Mouse (Mus musculus) MEL-GATA-1-ER (cell line): ENCODE measurements at regions not wholly inside any gene's neighbourhood (a gene's known extent, or its start where the extent isn't known, plus 50 kb on each side); places are given as distances from the start of the nearest gene placed in this dataset.

ENCODE experiments used
- DNase-seq: peaks from one replicate; pipeline ENCODE4 v3.0.0-alpha.2; 2012; ENCODE audit warnings: low read depth; ENCODE audit errors: extremely low read depth

DNA sequence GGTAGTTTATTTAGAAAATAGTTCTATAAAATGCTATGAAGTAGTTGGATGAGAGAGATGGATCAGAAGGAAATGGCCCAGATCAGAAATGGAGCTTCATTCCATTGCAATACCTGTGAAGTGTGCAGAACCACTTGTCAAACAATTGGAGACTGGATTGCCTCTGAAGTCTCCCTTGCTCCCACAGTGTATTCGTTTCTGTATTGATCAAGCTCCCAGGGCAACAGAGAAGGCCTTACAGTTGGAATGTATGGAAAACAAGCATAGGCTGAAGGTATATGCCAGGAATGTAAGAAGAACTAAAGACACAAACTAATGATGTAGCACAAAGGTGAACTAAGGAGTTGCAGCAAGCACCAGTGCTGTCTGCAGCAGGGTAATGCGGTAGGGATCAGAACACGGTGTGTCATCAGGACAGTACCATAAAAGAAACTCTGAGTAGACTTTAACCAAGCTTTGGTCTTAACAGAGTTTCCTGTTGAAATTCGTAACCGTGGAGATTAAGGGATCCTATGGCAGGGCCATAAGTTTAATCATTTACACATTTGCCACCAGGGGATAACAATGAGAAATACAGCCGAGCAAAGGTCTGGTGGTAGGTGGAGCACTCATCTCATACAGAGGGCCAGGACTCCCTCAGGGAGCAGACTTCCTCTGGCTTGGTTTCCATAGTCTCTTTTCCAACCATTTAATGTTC is 732.9 kb upstream of the 2610301B20Rik start:
- DNase-seq: no peak

GRCm38 (mm10) chr4:10149911-10150310 is 724.4 kb upstream of the 2610301B20Rik start:
- DNase-seq: no peak

DNA sequence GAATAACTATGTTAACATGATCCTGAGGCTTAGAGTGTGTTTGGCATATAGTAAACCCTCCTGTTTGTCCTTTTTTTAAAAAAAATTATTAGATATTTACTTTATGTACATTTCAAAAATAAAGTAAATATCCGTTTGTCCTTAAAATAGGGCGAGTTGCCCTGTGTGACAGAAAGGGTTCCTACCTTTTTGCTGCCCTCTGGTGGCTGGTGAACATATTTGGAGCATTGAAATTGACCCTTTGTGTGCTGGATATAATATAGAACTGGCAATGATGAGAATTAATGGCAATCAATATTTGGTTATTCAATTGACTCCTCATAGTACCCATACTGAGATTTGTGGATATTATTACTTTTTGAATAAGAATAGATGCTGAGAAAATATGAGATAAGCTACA is 723.8 kb upstream of the 2610301B20Rik start:
- peak; percentile 1 for DNase-seq

DNA sequence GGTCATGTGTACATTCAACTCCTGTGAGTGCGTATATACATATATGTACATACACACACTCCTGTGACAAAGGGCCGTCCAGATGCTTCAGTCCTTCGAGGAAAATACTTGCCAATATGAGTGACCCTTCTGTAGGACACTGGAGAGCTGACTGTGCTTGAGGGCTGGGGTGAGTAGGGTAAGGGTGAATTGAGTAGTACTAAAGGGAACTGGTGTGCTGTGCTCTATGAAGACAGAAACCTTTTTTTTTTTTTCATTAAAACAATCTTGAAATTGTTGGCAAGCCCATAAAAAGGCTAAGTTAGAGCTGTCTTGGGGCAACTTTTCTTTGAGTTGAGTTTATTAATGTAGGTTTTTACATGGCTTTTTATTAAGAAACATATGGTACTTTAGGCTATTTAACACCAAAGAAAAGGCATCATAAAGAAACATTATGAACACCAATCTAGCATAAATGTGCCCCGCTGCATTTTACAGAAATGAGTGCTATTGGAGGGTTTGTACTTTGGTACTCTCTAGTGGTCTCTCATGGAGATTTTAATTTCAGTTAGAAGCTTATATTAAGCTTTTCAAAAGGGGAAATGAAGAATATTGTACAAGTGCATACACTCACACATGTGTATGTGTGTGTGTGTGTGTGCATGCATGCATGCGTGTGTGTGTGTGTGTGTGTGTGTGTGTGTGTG is 718.5 kb upstream of the 2610301B20Rik start:
- DNase-seq: no peak

DNA sequence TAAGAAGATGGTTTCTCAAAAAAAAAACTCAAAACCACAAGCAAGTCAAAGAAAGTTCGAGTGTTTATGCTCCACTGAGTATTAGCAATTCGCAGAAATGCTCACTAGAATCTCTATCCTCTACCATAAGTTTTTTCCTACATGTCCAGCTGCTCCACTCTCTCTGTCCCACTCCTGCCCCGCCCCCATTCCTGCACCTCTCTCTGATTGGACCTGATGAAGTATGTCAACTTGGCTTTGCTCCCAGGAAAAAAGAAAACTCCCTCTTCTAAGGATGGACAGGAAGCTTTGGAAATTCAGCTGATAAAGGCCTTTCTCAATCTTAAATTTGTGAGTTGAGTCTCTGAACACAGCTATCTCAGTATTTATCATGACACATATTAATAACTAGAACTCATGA is 684.4 kb upstream of the 2610301B20Rik start:
- DNase-seq: no peak

GRCm38 (mm10) chr4:10197245-10197943 is 676.9 kb upstream of the 2610301B20Rik start:
- peak; percentile 36 for DNase-seq

DNA sequence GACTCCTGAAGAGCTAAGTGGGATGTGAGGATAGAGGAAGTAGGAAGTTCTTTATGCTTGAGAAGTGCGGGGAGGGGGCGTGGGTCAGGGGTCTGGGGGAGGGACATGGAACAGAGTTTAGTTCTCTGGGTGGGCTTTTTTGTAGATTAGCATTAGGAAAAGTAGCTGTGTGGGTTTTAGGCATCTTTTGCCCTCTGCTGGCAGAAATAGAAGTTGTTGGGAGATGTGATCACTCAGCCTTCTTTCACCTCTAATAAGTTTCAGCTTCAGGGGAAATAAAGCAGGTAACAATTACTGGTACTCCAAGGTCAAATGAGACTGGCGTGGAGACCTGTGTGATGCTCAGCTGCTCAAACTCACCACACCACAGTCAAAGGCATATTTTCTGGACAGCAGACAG is 672.5 kb upstream of the 2610301B20Rik start:
- no peak for DNase-seq

DNA sequence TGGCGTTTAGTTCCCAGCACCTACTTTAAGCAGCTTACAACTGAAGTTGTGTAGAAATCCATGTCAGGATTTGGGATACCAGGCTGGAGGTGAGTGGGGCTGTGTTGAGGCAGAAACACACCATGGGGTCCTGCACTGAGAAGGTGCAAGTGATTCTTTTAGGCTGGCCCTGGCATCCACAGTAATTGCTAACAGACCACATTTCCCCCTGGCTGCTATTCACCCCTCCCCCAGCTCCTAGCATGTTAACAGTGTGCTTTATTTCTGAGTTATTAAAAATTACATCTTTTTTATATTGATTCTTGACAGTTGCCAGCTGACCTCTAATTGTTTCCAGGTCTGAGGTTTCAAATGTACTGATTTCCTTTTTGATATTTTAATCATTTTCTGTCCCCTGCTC is 670.1 kb upstream of the 2610301B20Rik start:
- no peak for DNase-seq

DNA sequence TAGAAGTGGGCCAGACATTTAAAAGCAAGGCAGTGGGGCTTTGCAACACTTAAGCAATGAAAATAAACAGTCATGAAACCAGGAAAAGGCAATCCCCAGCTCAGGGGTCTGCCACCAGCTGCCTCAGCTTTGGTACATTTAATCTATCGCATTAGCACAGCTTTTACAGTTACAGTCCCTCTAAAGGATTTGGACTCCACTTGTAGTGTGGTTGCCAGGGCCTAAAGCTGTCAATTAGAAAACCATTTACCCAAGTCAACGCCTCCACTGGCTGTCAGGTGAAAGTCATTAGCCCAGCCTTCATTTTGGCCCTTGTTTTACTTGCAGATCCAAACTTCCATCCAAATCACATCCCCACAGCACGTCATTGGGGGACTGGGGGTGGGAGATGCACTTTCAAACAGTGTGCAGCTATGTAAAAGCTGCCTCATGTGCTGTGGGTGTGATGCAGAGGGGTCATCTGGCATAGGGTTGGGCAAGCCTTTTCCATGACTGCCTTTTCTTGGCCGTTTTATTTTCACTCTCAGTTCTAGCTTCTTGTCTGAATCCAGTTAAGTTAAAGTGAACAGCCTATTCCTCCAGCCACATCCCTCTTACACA is 664.9 kb upstream of the 2610301B20Rik start:
- no peak for DNase-seq

- no peak for DNase-seq
These were observed 663.0 kb upstream of the 2610301B20Rik start for GRCm38 (mm10) chr4:10211303-10211702.

GRCm38 (mm10) chr4:10235324-10235723 is 639.0 kb upstream of the 2610301B20Rik start:
- no peak for DNase-seq

GRCm38 (mm10) chr4:10242117-10242516 is 632.2 kb upstream of the 2610301B20Rik start:
- DNase-seq: no peak

DNA sequence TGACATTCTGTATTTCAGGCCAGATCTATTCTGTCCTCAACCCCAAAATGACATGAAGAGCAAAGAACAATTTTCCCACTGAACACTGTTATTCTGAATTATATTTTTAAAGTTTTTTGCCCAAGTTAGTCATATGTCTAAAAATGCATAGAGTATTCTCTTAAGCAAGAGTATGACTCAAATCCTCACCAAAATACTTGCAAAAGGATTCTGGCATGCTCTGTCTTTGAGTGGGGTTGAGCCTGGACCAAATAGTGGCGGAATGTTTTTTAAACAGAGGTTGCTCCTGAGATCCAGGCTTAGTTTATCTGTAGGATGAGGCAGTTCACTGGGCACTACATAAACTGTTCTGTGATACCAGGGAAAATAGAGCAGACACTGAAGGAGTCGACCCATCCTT is 631.4 kb upstream of the 2610301B20Rik start:
- no peak for DNase-seq

GRCm38 (mm10) chr4:10254029-10254690 is 620.1 kb upstream of the 2610301B20Rik start:
- no peak for DNase-seq

DNA sequence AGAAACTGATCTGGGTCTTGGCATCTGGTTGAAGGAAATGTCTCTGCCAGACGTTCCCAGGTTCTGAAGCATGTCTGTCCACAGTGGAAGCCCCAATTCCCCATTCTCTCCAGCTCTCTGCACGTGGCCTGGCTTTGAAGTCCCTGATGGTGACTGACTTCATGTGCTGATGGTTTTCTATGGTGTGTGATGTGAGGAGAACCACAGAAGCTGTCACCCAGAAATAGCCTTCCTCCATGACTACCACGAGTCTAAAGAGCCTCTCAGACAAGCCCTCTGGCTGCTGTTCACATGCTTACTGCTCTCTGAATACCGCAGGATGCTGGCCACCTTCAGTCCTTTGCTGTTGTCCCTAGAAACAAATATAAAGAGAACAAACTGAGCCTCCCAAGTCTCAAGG is 616.8 kb upstream of the 2610301B20Rik start:
- DNase-seq: no peak

GRCm38 (mm10) chr4:10260351-10260750 is 613.9 kb upstream of the 2610301B20Rik start:
- no peak for DNase-seq

GRCm38 (mm10) chr4:10265942-10266341 is 608.4 kb upstream of the 2610301B20Rik start:
- no peak for DNase-seq

GRCm38 (mm10) chr4:10285562-10285961 is 588.7 kb upstream of the 2610301B20Rik start:
- DNase-seq: no peak

- no peak for DNase-seq
These were observed 584.0 kb upstream of the 2610301B20Rik start for GRCm38 (mm10) chr4:10290326-10290725.

DNA sequence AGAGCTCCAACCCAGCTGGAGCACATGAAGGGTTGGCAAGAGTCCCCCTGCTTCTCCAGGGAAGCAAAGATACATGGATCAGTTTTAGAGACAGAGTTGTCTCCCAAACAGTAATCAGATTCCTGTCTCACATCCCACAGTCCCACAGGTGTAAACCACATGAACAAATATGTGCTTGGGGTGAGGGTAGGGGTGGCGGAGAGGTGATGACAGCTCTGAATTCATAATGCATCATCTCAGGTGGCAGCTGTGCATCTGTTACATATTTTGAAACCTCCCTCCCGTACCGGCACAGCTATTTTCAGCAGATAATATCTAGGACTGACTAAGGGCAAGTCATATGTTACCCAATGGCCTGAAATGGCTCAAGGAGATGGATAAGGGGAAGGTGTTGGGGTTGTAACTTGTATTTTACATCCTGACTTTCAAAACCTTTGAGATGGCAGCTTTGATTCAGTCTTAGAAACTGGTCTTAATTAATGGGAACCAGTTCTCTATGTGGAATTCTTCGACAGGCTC is 579.2 kb upstream of the 2610301B20Rik start:
- no peak for DNase-seq

DNA sequence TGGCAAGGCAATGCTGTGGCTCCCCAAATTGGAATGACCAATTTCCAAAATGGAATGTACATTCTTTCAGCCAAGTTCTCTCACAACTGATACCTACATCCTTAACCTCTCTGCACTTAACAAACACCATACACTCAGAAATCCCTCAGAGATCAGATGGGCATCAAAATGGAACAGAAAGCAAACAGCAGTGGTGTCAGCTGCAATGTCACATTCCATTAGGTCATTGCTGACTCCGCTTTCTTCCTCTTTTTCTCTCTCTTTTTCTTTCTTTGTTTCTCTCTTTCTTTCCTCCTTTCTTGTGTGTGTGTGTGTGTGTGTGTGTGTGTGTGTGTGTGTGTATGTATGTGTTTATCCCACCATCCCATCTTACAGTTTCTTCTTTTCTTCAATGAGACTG is 578.1 kb upstream of the 2610301B20Rik start:
- DNase-seq: no peak
